Mouse (Mus musculus) stomach, embryonic 14.5 days (tissue): ENCODE results near the gene Ap5s1. TPM values are rescaled to one million over a fixed set of nuclear protein-coding genes. Genes with fewer than 3 reads are reported as not detected.

Source experiments
- ATAC-seq: fragments of 200-750 bp; cut with Nextera tagmentation; 2 replicates; pipeline ENCODE4 v1.8.0; 2017; ENCODE audit warnings: low read depth, moderate TSS enrichment; ENCODE audit not compliant: insufficient number of reproducible peaks, insufficient read depth, low FRiP score
- H3K27ac ChIP-seq: fragments of 300-500 bp; sonication (generic); 2 replicates; pipeline ENCODE4 v1.5.1; 2014; ENCODE audit warnings: mild to moderate bottlenecking, low read length, moderate library complexity, mixed read lengths
- H3K27me3 ChIP-seq: fragments of 300-500 bp; sonication (generic); 2 replicates; pipeline ENCODE4 v1.6.1; 2014; ENCODE audit warnings: low read length, control low read depth, mixed read lengths; ENCODE audit not compliant: control insufficient read depth, insufficient read depth
- H3K36me3 ChIP-seq: fragments of 300-500 bp; sonication (generic); 2 replicates; pipeline ENCODE4 v1.6.1; 2014; ENCODE audit warnings: mild to moderate bottlenecking, control low read depth, low read length, moderate library complexity, mixed read lengths; ENCODE audit not compliant: control insufficient read depth, insufficient read depth
- H3K4me1 ChIP-seq: fragments of 300-500 bp; sonication (generic); 2 replicates; pipeline ENCODE4 v1.6.1; 2014; ENCODE audit warnings: low read length, control low read depth, mixed read lengths; ENCODE audit not compliant: control insufficient read depth, insufficient read depth
- H3K4me2 ChIP-seq: fragments of 300-500 bp; sonication (generic); replicated peaks from 2 replicates; pipeline ENCODE4 v1.6.1; 2014; ENCODE audit warnings: low read depth, low read length, control low read depth
- H3K4me3 ChIP-seq: fragments of 300-500 bp; sonication (generic); 2 replicates; pipeline ENCODE4 v1.5.1; 2014; ENCODE audit warnings: low read depth, low read length, control low read depth
- H3K9ac ChIP-seq: fragments of 300-500 bp; sonication (generic); replicated peaks from 2 replicates; pipeline ENCODE4 v1.6.1; 2014; ENCODE audit warnings: low read depth, mild to moderate bottlenecking, control low read depth, low read length, moderate library complexity, mixed read lengths
- H3K9me3 ChIP-seq: fragments of 300-500 bp; sonication (generic); 2 replicates; pipeline ENCODE4 v1.6.1; 2016; ENCODE audit warnings: low read depth, low read length, control low read depth; ENCODE audit not compliant: control insufficient read depth
- WGBS: fragments of 180-500 bp; shearing (Covaris S2); extraction: QIAGEN DNeasy Blood & Tissue Kit; methylation state at CpG from one replicate; pipeline ENCODE4 v1.1.7; 2014; 5-methylcytosine and 5-hydroxymethylcytosine counted together
- polyA plus RNA-seq: library from polyadenylated mRNA; unstranded; fragments of >200 nt; fragmentation: Nextera tagmentation; extraction: Ambion mirVana; gene quantifications from 2 replicates; pipeline ENCODE4 v1.2.1, GENCODE M21; 2014

Gene Ap5s1
- polyA plus RNA-seq, 1 experiment from 2014 or later, result 27.0 TPM

- H3K9ac ChIP-seq, result no peak overlapping the region
- no peaks in the 10 kb centered on the region for H3K9me3 ChIP-seq
- WGBS, result 46% methylated on average over 5 of the region's 5 CpGs
- peaks cover 33% of the 10 kb centered on the region for H3K4me1 ChIP-seq
- no peaks in the 10 kb centered on the region for H3K27me3 ChIP-seq
- ATAC-seq, result no peak
- no peak overlapping the region for H3K4me3 ChIP-seq
- peaks cover 28% of the 10 kb centered on the region for H3K36me3 ChIP-seq
- 0 out of 2 replicates have a peak overlapping the region, but pooled peaks have one; percentile 10 for H3K4me2 ChIP-seq
- peak overlapping the region; percentile 34; the same call in 1 of the 2 replicates for H3K27ac ChIP-seq
Measured at GRCm38 (mm10) chr2:131189521-131190309, 17.2 kb upstream of the Ap5s1 start.

GRCm38 (mm10) chr2:131190344-131191004, 16.4 kb upstream of the Ap5s1 start:
- ATAC-seq, result no peak
- H3K9me3 ChIP-seq, result no peaks in the 10 kb centered on the region
- H3K4me3 ChIP-seq, result no peak overlapping the region
- WGBS, result 20% methylated on average over 10 of the region's 10 CpGs
- H3K36me3 ChIP-seq, result peaks cover 32% of the 10 kb centered on the region
- H3K27me3 ChIP-seq, result no peaks in the 10 kb centered on the region
- H3K4me2 ChIP-seq, result no peak overlapping the region; the same call in 1 of the 2 replicates
- H3K9ac ChIP-seq, result no peak overlapping the region
- peak overlapping the region; percentile 34; the same call in 1 of the 2 replicates for H3K27ac ChIP-seq
- peaks cover 33% of the 10 kb centered on the region for H3K4me1 ChIP-seq

GRCm38 (mm10) chr2:131191005-131191390, 15.9 kb upstream of the Ap5s1 start:
- no peak for ATAC-seq
- H3K9ac ChIP-seq, result no peak overlapping the region
- no peak overlapping the region for H3K4me2 ChIP-seq
- no peaks in the 10 kb centered on the region for H3K9me3 ChIP-seq
- 70% methylated on average over 7 of the region's 7 CpGs for WGBS
- no peaks in the 10 kb centered on the region for H3K27me3 ChIP-seq
- H3K4me3 ChIP-seq, result no peak overlapping the region
- peaks cover 35% of the 10 kb centered on the region for H3K36me3 ChIP-seq
- H3K27ac ChIP-seq, result peak overlapping the region; percentile 34; the same call in 1 of the 2 replicates
- peaks cover 33% of the 10 kb centered on the region for H3K4me1 ChIP-seq

GRCm38 (mm10) chr2:131196606-131197316, 10.1 kb upstream of the Ap5s1 start:
- WGBS, result 91% methylated on average over 16 of the region's 16 CpGs
- Histone ChIP-seq H3K9me3 (no peaks in the 10 kb centered on the region), H3K36me3 (peaks cover 47% of the 10 kb centered on the region), H3K4me2 (no peak overlapping the region), H3K9ac (no peak overlapping the region), H3K4me3 (no peak overlapping the region), H3K4me1 (no peaks in the 10 kb centered on the region), H3K27me3 (no peaks in the 10 kb centered on the region), H3K27ac (no peak overlapping the region)
- no peak for ATAC-seq

- no peak for ATAC-seq
- H3K36me3 ChIP-seq, result peaks cover 20% of the 10 kb centered on the region; the same call in 1 of the 2 replicates
- no peaks in the 10 kb centered on the region for H3K9me3 ChIP-seq
- H3K27me3 ChIP-seq, result no peaks in the 10 kb centered on the region
- no peak overlapping the region for H3K4me3 ChIP-seq
- H3K4me1 ChIP-seq, result peaks cover 12% of the 10 kb centered on the region
- no peak overlapping the region for H3K9ac ChIP-seq
- 63% methylated on average over 2 of the region's 2 CpGs for WGBS
- no peak overlapping the region for H3K27ac ChIP-seq
- H3K4me2 ChIP-seq, result no peak overlapping the region
Measured at GRCm38 (mm10) chr2:131200710-131201109, 6.2 kb upstream of the Ap5s1 start.

GRCm38 (mm10) chr2:131201262-131201661, 5.6 kb upstream of the Ap5s1 start:
- Histone ChIP-seq H3K27me3 (no peaks in the 10 kb centered on the region), H3K36me3 (peaks cover 16% of the 10 kb centered on the region; the same call in 1 of the 2 replicates), H3K9ac (no peak overlapping the region), H3K4me1 (peaks cover 12% of the 10 kb centered on the region), H3K4me2 (no peak overlapping the region), H3K4me3 (no peak overlapping the region), H3K9me3 (no peaks in the 10 kb centered on the region), H3K27ac (no peak overlapping the region)
- 90% methylated on average over 3 of the region's 3 CpGs for WGBS
- ATAC-seq, result no peak

- H3K27ac ChIP-seq, result peak overlapping the region; percentile 94
- 69% methylated on average over 6 of the region's 6 CpGs for WGBS
- no peaks in the 10 kb centered on the region for H3K27me3 ChIP-seq
- no peak overlapping the region for H3K4me2 ChIP-seq
- no peaks in the 10 kb centered on the region; the same call in 1 of the 2 replicates for H3K36me3 ChIP-seq
- ATAC-seq, result peak; percentile 39
- H3K4me3 ChIP-seq, result no peak overlapping the region
- peaks cover 12% of the 10 kb centered on the region for H3K4me1 ChIP-seq
- no peaks in the 10 kb centered on the region for H3K9me3 ChIP-seq
- no peak overlapping the region for H3K9ac ChIP-seq
Measured at GRCm38 (mm10) chr2:131203816-131204409, 3.0 kb upstream of the Ap5s1 start.

- peak; percentile 87 for ATAC-seq
- Histone ChIP-seq H3K36me3 (no peaks in the 10 kb centered on the region), H3K9me3 (no peaks in the 10 kb centered on the region), H3K4me3 (no peak overlapping the region), H3K4me2 (peak overlapping the region; percentile 21), H3K9ac (no peak overlapping the region), H3K27me3 (no peaks in the 10 kb centered on the region), H3K4me1 (peaks cover 16% of the 10 kb centered on the region), H3K27ac (peak overlapping the region; percentile 94)
- WGBS, result 14% methylated on average over 7 of the region's 7 CpGs
Measured at GRCm38 (mm10) chr2:131204410-131204981, 2.4 kb upstream of the Ap5s1 start.
